Mouse (Mus musculus) adrenal gland (tissue): ENCODE results near the gene Epx.
"Not testable (repeated sequence)": the region's sequence is repeated elsewhere in the genome, so short reads cannot be mapped to it uniquely, and the experiment has no call there.

Experiments
- intact Hi-C: fragments of 180-260 bp; cut with DNase I; formaldehyde crosslinking; loops from one replicate; pipeline ENCODE4 v1.15.1; 2025
- long read RNA-seq, 2 experiments: library from polyadenylated mRNA; unstranded; transcript quantifications; one replicate each; pipeline ENCODE4 v2.0.0; 2020; ENCODE audit warnings: borderline replicate concordance in 1 of 2; ENCODE audit not compliant: insufficient replicate concordance in 1 of 2

The Epx gene
- long read RNA-seq, experiment 1: 0 reads
- long read RNA-seq, experiment 2: 0 reads

DNA sequence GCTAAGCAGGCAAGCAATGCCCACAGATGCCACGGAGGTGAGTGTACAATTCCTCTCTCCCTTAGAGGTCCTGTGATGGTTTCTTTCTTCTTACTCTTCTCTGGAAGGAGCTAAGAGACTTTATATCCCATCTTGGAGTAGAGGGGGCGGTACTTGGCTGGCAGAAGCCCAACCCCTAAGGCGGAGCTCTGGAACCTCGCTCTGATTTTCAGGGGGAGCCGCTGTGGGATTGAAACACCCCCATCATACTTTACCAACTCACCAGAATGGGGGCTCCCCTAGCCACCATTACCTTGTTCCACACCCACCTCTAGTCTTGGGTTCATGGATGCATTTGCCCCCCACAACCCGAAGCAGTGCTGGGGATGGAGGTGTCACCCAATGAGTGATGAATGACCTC lies at the start of gene Epx:
TSS of gene Epx (minus strand) at position 101 of the 400 bp plus-strand sequence.
- intact Hi-C loops: no loop called here

DNA sequence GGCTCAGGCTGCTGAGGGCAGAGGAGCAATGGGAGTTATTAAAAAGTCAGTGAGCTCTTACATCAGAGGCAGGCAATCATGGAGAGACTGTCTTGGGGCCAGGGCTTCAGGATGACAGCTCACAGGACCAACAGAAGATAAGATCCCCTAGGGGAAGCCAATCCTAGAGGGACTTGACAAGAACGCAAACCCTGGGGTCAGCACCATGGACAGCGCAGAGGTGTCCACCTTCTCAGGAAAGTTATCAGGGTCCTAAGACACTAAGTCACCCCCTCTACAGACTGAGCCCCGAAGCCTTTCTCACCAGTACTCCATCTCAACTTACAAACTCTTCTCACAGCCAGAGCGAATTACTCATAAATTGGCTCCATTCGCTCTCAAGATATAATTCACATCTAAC lies 45.6 kb upstream of the Epx start, which contains the start of gene Olfr464:
TSS of gene Olfr464 (minus strand) at position 2 of the 400 bp plus-strand sequence.
- intact Hi-C loops: no loop called here

DNA sequence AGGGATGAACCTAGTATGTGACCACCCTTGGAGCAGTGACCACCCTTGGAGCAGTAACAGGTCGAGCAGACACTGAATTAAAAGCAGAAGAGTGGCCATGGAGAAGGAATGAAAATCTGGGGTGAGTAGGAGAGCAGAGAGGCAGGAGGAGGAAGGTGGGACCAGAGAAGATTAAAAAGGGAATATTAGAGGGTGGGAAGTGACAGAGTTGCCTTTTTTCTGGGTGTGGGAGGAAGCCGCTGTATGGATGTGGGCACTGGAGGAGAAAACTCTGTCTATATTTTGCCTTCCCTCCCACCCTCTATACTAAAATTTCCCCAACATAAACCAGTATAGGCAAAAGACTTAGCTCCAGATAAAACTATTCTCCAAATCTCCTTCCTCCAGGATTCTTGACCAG lies 45.0 kb upstream of the Epx start:
- intact Hi-C loops: no loop called here

DNA sequence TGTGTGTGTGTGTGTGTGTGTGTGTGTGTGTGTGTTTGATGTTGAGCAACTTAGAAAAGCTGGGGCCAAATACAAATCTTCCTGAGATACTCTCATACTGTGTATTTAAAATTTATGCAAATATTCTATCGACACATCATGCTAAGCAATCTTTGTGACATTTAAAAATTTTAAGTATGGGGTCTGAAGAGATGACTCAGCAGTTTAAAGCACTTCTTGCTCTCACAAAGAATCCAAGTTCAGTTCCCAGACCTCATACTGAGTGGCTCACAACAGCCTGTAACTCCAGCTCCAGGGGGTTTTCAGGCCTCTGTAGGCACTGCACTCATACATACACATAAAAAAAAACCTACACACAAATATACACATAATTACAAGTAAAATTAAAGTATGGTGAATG lies 40.7 kb upstream of the Epx start:
- intact Hi-C loops: no loop called here

DNA sequence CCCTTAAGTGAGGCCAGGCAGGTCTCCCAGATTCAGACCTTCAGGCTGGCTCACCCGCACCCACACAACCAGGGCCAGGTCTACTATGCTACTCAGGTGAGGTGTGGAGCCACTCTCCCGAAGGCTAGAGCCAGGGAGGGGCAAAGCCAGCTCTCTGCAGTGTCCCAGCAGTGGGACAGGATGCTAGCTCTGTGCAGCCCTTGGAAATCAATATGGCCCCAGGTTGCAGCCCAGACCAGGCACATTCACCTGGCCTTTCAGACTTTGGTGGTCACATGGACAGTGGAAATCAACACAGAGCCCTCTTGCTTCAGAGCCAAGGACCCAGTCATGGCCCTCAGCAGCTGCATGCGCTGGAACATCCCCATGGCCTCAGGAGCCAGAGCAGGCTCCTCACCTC lies 29.0 kb upstream of the Epx start:
- intact Hi-C loops: no loop called here

DNA sequence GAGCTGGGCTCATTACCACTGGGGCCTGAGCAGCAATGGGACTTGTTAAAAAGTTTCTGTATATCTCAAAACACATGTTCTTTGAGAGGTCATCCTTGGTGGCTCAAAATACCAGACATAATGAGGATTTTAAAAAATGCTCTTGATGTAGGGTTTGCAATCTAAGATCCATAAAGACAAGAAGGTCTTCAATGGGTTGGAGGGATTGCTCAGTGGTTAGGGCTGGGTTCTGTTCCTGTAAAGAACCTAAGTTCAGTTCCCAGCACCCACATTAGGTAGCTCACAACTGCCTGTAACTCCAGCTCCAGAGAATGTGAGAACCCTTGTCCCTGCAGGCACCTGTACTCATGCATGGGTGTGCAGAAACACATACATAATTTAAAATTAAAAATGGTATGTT lies 22.0 kb upstream of the Epx start, which contains the start of gene Olfr463:
TSS of gene Olfr463 (minus strand) at position 101 of the 400 bp plus-strand sequence.
- intact Hi-C loops: no loop called here

DNA sequence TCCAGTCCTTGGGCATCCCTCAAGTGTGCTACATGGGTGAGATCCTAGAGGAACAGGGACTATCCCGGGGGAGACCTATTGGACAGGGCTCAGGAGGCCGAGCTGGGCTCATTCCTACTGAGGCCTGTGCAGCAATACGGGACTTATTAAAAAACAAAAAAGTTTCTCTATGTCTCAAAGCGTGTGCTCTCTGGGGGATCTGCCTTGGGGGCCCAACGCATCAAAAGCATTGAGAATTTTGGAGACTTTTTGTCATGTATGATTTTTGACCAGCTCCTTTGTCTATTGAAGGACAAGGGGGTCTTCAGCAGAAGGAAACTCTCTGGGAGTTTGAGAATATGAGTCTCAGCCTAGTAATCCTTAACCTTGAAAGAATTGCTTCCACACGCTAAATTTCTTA lies 16.8 kb upstream of the Epx start, which contains the start of gene Olfr462:
TSS of gene Olfr462 (minus strand) at position 101 of the 400 bp plus-strand sequence.
- intact Hi-C loops: no loop called here

DNA sequence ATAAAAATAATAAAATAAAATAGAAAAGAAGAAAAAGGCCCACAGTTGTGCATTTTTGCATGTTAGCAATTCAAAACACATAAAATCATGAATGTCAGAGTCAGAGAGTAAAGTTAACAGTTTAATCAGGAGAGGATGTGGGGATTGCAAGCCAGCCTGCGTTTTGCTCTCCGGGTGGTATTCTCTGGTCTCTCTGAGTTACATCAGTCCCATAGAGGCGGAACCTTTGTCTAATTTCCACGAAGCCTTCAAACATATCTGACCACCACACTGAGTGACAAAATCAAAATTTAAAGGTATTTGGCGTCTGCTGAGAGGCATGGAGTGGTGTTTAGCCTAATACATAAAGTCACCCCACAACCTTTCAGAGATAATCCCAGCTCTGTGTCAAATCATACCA lies 9.5 kb upstream of the Epx start:
- intact Hi-C loops: no loop called here

DNA sequence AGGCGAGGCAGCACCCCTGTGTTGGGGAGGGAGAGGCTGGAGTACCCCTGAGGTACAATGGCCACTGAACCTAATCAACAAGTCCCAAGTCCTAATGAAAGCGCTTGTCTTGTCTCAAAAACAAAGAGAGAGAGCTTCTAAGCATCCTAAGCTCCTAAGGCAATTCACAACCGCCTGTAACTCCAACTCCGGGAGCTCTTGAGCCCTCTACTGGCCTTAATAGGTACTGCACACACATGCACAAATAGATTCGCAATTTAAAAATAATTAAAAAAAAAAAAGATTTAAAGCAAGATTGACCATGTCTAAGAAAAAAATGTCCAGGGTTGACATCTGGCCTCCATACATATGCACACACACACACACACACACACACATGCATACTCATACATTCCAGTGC lies 8.2 kb upstream of the Epx start:
- intact Hi-C loops: no loop called here

DNA sequence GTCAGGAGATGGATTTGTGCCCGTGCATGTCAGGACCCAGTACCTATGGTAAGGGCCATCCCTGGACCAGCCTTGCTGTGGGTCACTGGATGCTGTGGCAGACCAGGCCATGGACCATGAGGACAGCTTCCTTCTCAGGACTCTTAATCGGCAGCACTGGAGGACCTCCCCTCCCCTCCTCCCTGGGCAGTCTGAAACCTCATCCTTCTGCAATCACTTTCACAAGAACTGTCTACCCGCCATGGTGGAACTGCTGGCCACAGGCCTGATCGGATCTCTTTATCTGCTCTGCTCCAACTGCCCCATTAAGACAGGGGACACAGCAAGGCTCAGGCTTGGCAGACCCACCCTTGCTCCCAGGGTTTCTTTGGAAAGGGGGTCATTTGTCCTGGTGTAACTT lies 6.4 kb upstream of the Epx start:
- intact Hi-C loops: no loop called here

DNA sequence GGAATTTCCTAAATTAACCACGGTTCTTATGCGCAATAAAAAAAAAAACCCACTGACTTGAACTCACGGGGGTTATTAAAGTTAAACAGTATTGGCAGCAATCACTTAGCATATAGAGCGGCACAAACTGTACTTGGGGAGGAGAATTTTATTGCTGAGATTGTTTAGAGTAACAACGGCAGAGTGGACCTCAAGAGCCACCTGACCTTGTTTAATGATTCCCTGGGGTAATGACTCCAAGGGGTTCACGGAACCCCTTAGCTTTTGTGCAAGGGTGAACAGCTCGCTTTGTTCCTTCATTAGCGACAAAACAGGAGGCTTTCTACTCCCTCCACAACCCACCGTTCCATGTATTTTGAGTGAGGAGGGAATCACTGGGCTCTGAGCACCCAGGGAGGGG lies 4.5 kb upstream of the Epx start:
- intact Hi-C loops: no loop called here

DNA sequence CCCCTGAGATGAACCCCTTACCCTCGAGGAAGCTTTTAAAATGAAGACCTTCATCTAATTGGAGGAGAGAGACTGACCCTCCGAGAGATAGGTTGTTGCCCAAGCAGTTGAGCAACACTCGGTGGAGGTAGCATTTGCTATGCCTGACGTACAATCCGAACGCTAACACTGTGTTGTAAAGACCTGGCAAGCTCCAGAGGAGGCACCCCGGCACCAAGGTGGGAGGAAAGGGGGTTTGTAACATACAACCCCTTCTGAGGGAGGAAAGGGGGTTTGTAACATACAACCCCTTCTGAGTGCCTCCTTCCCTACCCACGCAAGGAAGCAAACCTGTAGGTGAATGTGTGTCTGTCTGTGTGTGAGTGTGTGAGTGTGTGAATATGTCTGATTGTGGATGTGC lies 3.6 kb downstream of the Epx start:
- intact Hi-C loops: no loop called here

DNA sequence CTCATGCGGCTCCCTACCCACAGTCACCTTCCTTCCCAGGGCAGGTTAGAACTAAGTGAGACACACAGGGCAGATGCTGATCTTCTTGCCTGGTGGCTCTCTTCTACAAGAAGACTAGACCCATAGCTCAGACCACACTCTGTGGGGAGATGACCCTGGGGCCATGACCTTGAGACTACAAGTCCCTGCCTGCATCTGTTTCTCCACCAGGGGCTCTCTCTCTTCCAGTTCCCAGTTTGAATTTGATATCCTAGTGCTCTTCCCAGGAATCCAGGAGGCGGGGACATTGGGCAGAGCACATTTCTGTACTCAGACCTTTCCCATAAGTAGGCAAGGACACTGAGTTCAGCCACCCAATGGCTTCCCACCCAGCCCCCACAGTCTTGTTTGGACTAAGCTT lies 5.2 kb downstream of the Epx start:
- intact Hi-C loops: no loop called here

DNA sequence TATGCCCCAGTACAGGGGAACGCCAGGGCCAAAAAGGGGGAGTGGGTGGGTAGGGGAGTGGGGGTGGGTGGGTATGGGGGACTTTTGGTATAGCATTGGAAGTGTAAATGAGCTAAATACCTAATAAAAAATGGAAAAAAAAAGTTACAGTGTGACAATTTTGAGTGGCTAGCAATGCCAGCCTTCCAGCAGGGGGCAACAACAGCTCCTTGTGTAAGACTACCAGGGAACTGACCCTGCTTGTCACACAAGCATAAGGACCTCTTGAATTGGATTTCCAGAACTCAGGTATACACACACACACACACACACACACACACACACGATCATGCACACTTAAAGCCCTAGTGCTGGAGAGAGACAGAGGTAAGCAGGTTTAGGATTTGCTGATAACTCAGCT lies 8.4 kb downstream of the Epx start:
- intact Hi-C loops: not testable (repeated sequence)

DNA sequence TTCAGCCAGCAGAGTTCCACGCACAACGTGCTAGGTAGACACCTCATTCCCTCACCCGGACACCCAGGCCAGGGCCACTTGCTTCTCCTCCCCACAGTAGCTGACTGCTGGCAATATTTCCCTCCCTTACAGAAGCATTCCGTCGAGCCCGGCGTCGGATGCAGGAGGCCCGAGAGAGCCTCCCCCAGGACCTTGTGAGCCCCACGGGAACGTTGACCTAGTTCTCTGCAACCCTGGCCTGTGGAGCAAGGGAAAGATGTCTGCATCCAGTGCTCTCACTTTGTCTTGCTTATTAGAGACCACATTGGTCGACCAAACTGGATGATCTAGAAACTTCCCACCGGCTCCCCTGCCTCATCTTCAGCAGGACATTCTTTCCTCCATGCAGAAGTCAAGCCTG lies 12.5 kb downstream of the Epx start:
- intact Hi-C loops: no loop called here

DNA sequence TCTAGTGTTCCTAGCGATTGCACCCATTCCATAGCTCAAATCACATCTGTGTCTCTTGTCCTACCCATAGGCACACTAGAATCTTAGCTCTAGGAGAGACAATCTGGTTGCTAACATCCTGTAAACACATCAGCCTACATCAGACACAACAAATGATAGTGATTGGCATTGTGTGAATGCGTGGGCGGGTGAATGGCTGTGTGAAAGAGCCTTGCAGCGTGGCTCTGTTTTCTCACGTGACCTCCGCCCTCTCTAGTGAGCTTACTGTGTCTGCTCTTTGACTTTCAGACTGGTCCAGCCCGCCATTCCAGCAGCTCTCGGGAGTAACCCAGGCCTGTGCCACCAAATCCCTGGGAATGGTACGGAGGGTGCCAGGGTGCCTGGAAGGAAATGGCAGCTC lies 14.9 kb downstream of the Epx start:
- intact Hi-C loops: no loop called here

DNA sequence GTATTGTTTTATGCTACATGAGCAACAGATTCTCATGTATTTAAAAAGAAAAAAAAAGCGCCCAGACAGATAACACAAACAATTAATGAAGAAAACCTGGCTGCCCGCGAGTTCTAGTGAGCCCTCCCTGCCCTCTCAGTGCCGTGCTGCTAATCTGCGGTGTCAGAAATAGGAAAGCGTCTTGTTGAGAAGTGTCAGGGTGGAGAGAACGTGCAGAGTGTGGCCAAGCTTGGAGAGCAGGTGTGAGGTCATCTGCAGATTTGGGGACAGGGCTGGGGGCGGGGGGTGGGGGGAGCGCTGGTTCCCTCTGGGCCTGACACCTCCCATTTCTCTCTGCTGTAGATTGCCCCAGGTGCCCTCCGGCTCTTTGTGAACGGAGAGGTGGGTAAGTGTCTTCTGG lies 16.1 kb downstream of the Epx start:
- intact Hi-C loops: no loop called here

DNA sequence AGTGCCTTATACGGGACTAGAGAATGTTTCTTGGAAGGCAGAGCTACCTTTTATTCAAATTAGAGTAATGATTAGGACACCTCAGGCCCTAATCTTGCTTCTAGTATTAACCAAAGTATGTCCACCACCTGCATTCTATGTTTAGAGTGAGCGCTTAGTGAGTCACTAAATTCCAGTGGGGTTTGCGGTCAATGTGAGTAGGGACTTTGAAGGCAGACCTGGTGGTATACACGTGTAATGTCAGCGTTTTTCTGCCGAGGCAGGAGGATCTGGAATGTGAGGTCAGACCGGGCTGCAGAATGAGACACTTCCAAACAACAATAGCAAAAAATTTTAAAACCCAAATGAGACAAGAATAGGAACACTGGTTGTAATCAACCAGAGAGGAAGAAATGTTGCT lies 20.8 kb downstream of the Epx start:
- intact Hi-C loops: no loop called here

DNA sequence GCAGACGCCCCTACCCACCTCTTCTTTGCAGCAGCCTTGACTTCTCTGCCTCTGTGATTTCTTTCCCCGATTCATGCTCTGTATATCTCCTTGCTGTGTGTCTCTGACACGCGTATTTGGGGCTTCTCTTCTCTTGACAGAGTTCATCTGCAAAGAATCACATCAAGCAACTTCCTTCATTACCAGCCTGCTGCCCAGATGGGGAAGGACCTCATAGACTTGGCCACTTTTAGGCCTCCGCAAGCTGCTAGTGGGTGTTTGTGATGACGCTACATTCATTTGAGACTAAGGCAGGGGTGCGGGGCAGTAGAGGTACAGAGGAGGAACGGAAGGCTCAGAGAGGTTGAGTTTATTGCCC lies 21.8 kb downstream of the Epx start:
- intact Hi-C loops: no loop called here

DNA sequence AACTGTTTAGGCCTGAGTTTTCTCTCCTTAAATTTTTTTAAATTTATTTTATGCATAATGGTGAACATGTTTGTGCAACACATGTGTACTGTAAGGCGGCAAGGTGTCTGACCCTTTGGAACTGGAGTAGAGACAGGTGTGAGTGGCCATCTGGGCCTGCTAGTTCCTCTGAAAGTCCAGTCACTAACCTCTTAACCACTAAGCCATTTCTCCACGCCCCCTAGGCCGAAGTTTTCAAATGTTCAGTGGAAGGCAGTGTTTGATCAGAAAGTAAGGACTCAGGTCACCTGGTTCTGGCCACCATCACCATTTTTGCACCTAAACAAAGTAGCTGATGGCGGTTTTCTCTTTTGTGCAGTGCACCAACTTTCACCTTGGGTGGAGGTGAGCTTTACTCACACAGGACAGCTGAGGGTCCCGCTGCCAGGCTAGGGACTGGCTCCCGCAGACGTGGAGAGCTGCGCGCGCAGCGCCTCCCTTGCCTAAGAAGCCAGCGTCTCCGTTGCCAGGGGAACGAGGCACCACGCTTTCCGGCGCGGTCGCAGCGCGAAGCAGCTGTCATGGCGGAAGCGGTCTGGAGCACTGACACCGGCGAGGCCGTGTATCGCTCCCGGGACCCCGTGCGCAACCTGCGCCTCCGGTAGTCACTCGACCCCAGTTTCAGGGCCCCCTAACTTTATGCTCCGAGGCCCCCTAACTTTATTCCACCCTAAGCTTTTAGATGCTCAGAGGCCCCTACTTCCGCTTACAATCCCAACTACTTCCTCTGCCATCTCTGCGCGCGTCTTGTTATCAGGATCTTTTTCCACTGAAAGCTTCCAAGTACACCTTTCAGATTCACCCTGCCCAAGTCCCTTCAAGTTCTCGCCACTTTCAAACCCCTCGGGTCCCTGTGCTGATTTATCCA lies 22.4 kb downstream of the Epx start, which contains the start of gene Mks1:
TSS of gene Mks1 (plus strand) at position 526 of the 907 bp plus-strand sequence.
- intact Hi-C loops: no loop called here

DNA sequence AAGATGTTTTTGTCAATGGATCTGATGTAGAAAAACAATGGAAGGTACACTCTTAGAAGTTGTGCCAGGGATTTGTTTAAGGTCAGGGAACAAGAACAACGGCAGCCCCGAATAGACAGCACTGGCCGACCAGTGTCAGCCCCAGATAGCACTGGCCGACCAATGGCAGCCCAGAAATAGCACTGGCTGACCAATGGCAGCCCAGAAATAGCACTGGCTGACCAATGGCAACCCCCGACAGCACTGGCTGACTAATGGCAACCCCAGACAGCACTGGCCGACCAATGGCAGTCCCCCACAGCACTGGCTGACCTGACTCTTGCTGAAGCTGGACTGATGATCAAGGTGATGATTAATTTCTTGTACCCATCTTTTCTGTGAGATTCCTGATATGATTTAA lies 27.5 kb downstream of the Epx start:
- intact Hi-C loops: no loop called here

DNA sequence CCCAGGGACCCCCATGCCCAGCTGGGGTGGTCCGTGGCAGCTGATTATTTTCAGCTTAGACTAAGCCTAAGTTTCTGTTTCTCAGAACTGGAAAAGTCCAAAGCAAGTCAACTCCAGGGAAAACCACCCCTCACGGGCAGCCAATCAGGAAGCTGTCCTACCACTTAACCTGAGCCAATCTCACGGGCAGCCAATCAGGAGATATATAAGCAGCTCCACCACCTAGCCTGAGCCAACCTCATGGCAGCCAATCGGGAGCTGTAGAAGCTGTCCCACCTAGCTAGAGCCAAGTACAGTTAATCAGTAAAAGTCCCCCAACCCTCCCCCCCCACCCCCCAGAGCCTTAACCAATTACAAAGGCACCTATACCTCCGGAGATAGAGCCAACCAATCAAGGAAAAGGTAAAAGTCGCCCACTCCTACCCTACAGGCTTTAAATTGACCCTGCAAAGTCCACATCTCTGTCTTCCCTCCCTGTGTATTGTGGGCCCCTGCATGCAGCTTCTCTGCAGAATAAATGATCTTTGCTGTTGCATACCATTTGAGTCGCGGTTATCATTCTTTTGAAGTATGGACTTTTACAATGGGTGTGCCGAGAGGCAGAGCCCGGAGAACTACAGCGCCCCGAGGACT lies 28.3 kb downstream of the Epx start:
- intact Hi-C loops: no loop called here

DNA sequence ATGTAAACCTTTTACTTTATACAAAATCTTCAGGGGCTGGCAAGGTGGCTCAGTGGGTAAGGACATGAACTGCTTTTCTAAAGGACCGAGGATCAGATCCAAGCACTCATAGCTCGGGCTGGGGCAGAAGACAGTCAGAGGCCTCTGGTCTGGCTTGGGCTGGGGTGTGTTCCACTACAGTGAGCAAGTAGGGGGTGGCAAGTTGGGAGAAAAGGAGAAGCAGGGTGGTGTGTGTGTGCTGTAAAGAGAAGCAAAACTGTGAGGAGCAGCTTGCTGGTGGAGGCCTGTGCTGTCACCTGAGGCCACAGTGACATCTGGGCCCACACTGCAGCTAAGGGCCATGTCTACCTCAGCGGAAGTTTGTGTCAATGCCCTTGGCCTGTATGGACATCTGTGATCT lies 33.9 kb downstream of the Epx start:
- intact Hi-C loops: no loop called here
